Mouse (Mus musculus): ENCODE data around the gene Khdc1a. TPM values are rescaled to one million over a fixed set of nuclear protein-coding genes. Genes with fewer than 3 reads are reported as not detected.

The Khdc1a gene
- polyA plus RNA-seq (2012; rRNA removed) (not detected in 2 replicates), polyA plus RNA-seq (2014; fragmentation: Nextera tagmentation; extraction: Ambion mirVana) (not detected in 2 replicates)

GRCm38 (mm10) chr1:21349341-21349740 is at the start of gene Khdc1a:
Gene Khdc1a (plus strand): TSS chr1:21349641.
- WGBS = 65% methylated on average over 2 of the region's 2 CpGs
- H3K4me1 ChIP-seq (ENCODE audit: control insufficient read depth, insufficient read depth, low read length) = no peaks in the 10 kb centered on the region
- H3K36me3 ChIP-seq (ENCODE audit: control insufficient read depth, insufficient read depth, low read length) = no peaks in the 10 kb centered on the region
- no peak for TF ChIP-seq POLR2A (IDR thresholded peaks at IDR 0.05; ENCODE audit: borderline replicate concordance, extremely low read depth, insufficient read depth, insufficient read length)
- H3K9ac ChIP-seq (ENCODE audit: low read depth, low read length, severe bottlenecking) = no peak within 1 kb of the TSS
- no peak within 1 kb of the TSS for H3K27ac ChIP-seq (replicated peaks; ENCODE audit: low read depth, low read length)
- H3K4me3 ChIP-seq (replicated peaks; ENCODE audit: low read length) = no peak within 1 kb of the TSS
- H3K9me3 ChIP-seq (ENCODE audit: control insufficient read depth, low read length) = no peaks in the 10 kb centered on the region
- H3K4me2 ChIP-seq (replicated peaks; ENCODE audit: low read depth, low read length, severe bottlenecking) = no peak within 1 kb of the TSS
- no peak for DNase-seq (ENCODE audit: low spot score)
- no peak for ATAC-seq (ENCODE audit: low FRiP score, low read depth)
- H3K27me3 ChIP-seq (ENCODE audit: control insufficient read depth, insufficient read depth, low read length) = no peaks in the 10 kb centered on the region

- H3K27ac ChIP-seq (replicated peaks; ENCODE audit: low read depth, low read length) = no peak overlapping the region
- H3K36me3 ChIP-seq (ENCODE audit: control insufficient read depth, insufficient read depth, low read length) = no peaks in the 10 kb centered on the region
- no peak for ATAC-seq (ENCODE audit: low FRiP score, low read depth)
- H3K4me3 ChIP-seq (replicated peaks; ENCODE audit: low read length) = no peak overlapping the region
- no peaks in the 10 kb centered on the region for H3K27me3 ChIP-seq (ENCODE audit: control insufficient read depth, insufficient read depth, low read length)
- no peaks in the 10 kb centered on the region for H3K4me1 ChIP-seq (ENCODE audit: control insufficient read depth, insufficient read depth, low read length)
- 55% methylated on average over 3 of the region's 3 CpGs for WGBS
- TF ChIP-seq POLR2A (IDR thresholded peaks at IDR 0.05; ENCODE audit: borderline replicate concordance, extremely low read depth, insufficient read depth, insufficient read length) = no peak
- no peak for DNase-seq (ENCODE audit: low spot score)
- no peak overlapping the region for H3K4me2 ChIP-seq (replicated peaks; ENCODE audit: low read depth, low read length, severe bottlenecking)
- no peak overlapping the region for H3K9ac ChIP-seq (ENCODE audit: low read depth, low read length, severe bottlenecking)
- H3K9me3 ChIP-seq (ENCODE audit: control insufficient read depth, low read length) = no peaks in the 10 kb centered on the region
These were observed 49.6 kb upstream of the Khdc1a start for GRCm38 (mm10) chr1:21299826-21300225.

GRCm38 (mm10) chr1:21301686-21302085 is 47.8 kb upstream of the Khdc1a start:
- Histone ChIP-seq H3K27me3 (ENCODE audit: control insufficient read depth, insufficient read depth, low read length) (no peaks in the 10 kb centered on the region), H3K36me3 (ENCODE audit: control insufficient read depth, insufficient read depth, low read length) (no peaks in the 10 kb centered on the region), H3K9ac (ENCODE audit: low read depth, low read length, severe bottlenecking) (no peak overlapping the region), H3K9me3 (ENCODE audit: control insufficient read depth, low read length) (no peaks in the 10 kb centered on the region), H3K27ac (replicated peaks; ENCODE audit: low read depth, low read length) (no peak overlapping the region), H3K4me2 (replicated peaks; ENCODE audit: low read depth, low read length, severe bottlenecking) (no peak overlapping the region), H3K4me3 (replicated peaks; ENCODE audit: low read length) (no peak overlapping the region), H3K4me1 (ENCODE audit: control insufficient read depth, insufficient read depth, low read length) (no peaks in the 10 kb centered on the region)
- no peak for TF ChIP-seq POLR2A (IDR thresholded peaks at IDR 0.05; ENCODE audit: borderline replicate concordance, extremely low read depth, insufficient read depth, insufficient read length)
- ATAC-seq (ENCODE audit: low FRiP score, low read depth) (no peak), DNase-seq (ENCODE audit: low spot score) (no peak)
- 80% methylated on average over 3 of the region's 3 CpGs for WGBS

GRCm38 (mm10) chr1:21304174-21304573 is 45.3 kb upstream of the Khdc1a start:
- no peak overlapping the region for H3K27ac ChIP-seq (replicated peaks; ENCODE audit: low read depth, low read length)

GRCm38 (mm10) chr1:21304646-21305045 is 44.8 kb upstream of the Khdc1a start:
- no peak overlapping the region for H3K4me3 ChIP-seq (replicated peaks; ENCODE audit: low read length)
- no peak overlapping the region for H3K4me2 ChIP-seq (replicated peaks; ENCODE audit: low read depth, low read length, severe bottlenecking)
- H3K9ac ChIP-seq (ENCODE audit: low read depth, low read length, severe bottlenecking) = no peak overlapping the region
- no peak for TF ChIP-seq POLR2A (IDR thresholded peaks at IDR 0.05; ENCODE audit: borderline replicate concordance, extremely low read depth, insufficient read depth, insufficient read length)
- DNase-seq (ENCODE audit: low spot score) = no peak
- H3K27ac ChIP-seq (replicated peaks; ENCODE audit: low read depth, low read length) = no peak overlapping the region
- H3K27me3 ChIP-seq (ENCODE audit: control insufficient read depth, insufficient read depth, low read length) = no peaks in the 10 kb centered on the region
- WGBS = 84% methylated on average over 4 of the region's 4 CpGs
- no peaks in the 10 kb centered on the region for H3K9me3 ChIP-seq (ENCODE audit: control insufficient read depth, low read length)
- no peak for ATAC-seq (ENCODE audit: low FRiP score, low read depth)
- H3K4me1 ChIP-seq (ENCODE audit: control insufficient read depth, insufficient read depth, low read length) = no peaks in the 10 kb centered on the region
- no peaks in the 10 kb centered on the region for H3K36me3 ChIP-seq (ENCODE audit: control insufficient read depth, insufficient read depth, low read length)

More at GRCm38 (mm10) chr1:21304174-21304573, 45.3 kb upstream of the Khdc1a start:
- no peak for TF ChIP-seq POLR2A (IDR thresholded peaks at IDR 0.05; ENCODE audit: borderline replicate concordance, extremely low read depth, insufficient read depth, insufficient read length)
- ATAC-seq (ENCODE audit: low FRiP score, low read depth) (no peak), DNase-seq (ENCODE audit: low spot score) (no peak)
- no peaks in the 10 kb centered on the region for H3K36me3 ChIP-seq (ENCODE audit: control insufficient read depth, insufficient read depth, low read length)
- H3K9me3 ChIP-seq (ENCODE audit: control insufficient read depth, low read length) = no peaks in the 10 kb centered on the region
- no peak overlapping the region for H3K4me2 ChIP-seq (replicated peaks; ENCODE audit: low read depth, low read length, severe bottlenecking)
- 84% methylated on average over 3 of the region's 3 CpGs for WGBS
- H3K4me1 ChIP-seq (ENCODE audit: control insufficient read depth, insufficient read depth, low read length) = no peaks in the 10 kb centered on the region
- H3K27me3 ChIP-seq (ENCODE audit: control insufficient read depth, insufficient read depth, low read length) = no peaks in the 10 kb centered on the region
- no peak overlapping the region for H3K4me3 ChIP-seq (replicated peaks; ENCODE audit: low read length)
- H3K9ac ChIP-seq (ENCODE audit: low read depth, low read length, severe bottlenecking) = no peak overlapping the region

- ATAC-seq (ENCODE audit: low FRiP score, low read depth) (no peak), DNase-seq (ENCODE audit: low spot score) (no peak)
- Histone ChIP-seq H3K36me3 (ENCODE audit: control insufficient read depth, insufficient read depth, low read length) (no peaks in the 10 kb centered on the region), H3K4me1 (ENCODE audit: control insufficient read depth, insufficient read depth, low read length) (no peaks in the 10 kb centered on the region), H3K9ac (ENCODE audit: low read depth, low read length, severe bottlenecking) (no peak overlapping the region), H3K4me2 (replicated peaks; ENCODE audit: low read depth, low read length, severe bottlenecking) (no peak overlapping the region), H3K27ac (replicated peaks; ENCODE audit: low read depth, low read length) (no peak overlapping the region), H3K27me3 (ENCODE audit: control insufficient read depth, insufficient read depth, low read length) (no peaks in the 10 kb centered on the region), H3K4me3 (replicated peaks; ENCODE audit: low read length) (no peak overlapping the region), H3K9me3 (ENCODE audit: control insufficient read depth, low read length) (no peaks in the 10 kb centered on the region)
- no peak for TF ChIP-seq POLR2A (IDR thresholded peaks at IDR 0.05; ENCODE audit: borderline replicate concordance, extremely low read depth, insufficient read depth, insufficient read length)
- WGBS = 89% methylated on average over 3 of the region's 3 CpGs
These were observed 44.0 kb upstream of the Khdc1a start for GRCm38 (mm10) chr1:21305443-21305842.

All from limb, embryonic 14.5 days (tissue).